Mouse (Mus musculus) brain, embryonic 14.5 days (tissue): ENCODE results near the gene Ube2n. TPM values are rescaled to one million over a fixed set of nuclear protein-coding genes. Genes with fewer than 3 reads are reported as not detected.
A peak's percentile ranks its signal among the peaks of the same experiment; 100 is the strongest.

Experiments
- DNase-seq: peaks from one replicate; pipeline ENCODE4 v3.0.0-alpha.2; 2011; ENCODE audit warnings: low read depth
- CTCF ChIP-seq: fragments of 200-500 bp; IDR thresholded peaks from 2 replicates; pipeline ENCODE4 v1.5.1; 2012; ENCODE audit warnings: inconsistent platforms, mild to moderate bottlenecking, moderate library complexity, borderline replicate concordance; ENCODE audit not compliant: insufficient read depth, insufficient read length; ENCODE audit errors: extremely low read depth
- POLR2A ChIP-seq: fragments of 200-500 bp; IDR thresholded peaks from 2 replicates; pipeline ENCODE4 v1.6.1; 2012; ENCODE audit warnings: mild to moderate bottlenecking, inconsistent platforms, borderline replicate concordance; ENCODE audit not compliant: poor library complexity, insufficient read depth, insufficient read length, severe bottlenecking; ENCODE audit errors: extremely low read depth
- polyA plus RNA-seq: library from polyadenylated mRNA; depleted of rRNA; stranded (reverse); fragments of >200 nt; gene quantifications from 2 replicates; pipeline ENCODE4 v1.2.3, GENCODE M21; 2012; rRNA removed

Ube2n gene
- 231 and 242 TPM in 2 replicates for polyA plus RNA-seq

- TF ChIP-seq POLR2A (peak; percentile 91), CTCF (no peak)
- DNase-seq: peak; percentile 100
These were observed at the start of gene Ube2n for GRCm38 (mm10) chr10:95514656-95515292. Gene Ube2n (plus strand): TSS chr10:95515145.

- TF ChIP-seq POLR2A: no peak
- no peak for TF ChIP-seq CTCF
- no peak for DNase-seq
These were observed 49.5 kb upstream of the Ube2n start for GRCm38 (mm10) chr10:95465485-95465896.

GRCm38 (mm10) chr10:95468894-95469293 is 46.1 kb upstream of the Ube2n start:
- no peak for TF ChIP-seq POLR2A
- no peak for TF ChIP-seq CTCF
- DNase-seq: peak; percentile 15

GRCm38 (mm10) chr10:95471186-95471585 is 43.8 kb upstream of the Ube2n start:
- TF ChIP-seq POLR2A: no peak
- TF ChIP-seq CTCF: no peak
- DNase-seq: no peak

- no peak for DNase-seq
- no peak for TF ChIP-seq POLR2A
- no peak for TF ChIP-seq CTCF
These were observed 42.9 kb upstream of the Ube2n start for GRCm38 (mm10) chr10:95471889-95472547.

GRCm38 (mm10) chr10:95475923-95476322 is 39.0 kb upstream of the Ube2n start:
- TF ChIP-seq CTCF (peak; percentile 99), POLR2A (no peak)

GRCm38 (mm10) chr10:95477516-95477915 is 37.4 kb upstream of the Ube2n start:
- DNase-seq: no peak
- TF ChIP-seq POLR2A (no peak), CTCF (no peak)

More at GRCm38 (mm10) chr10:95475923-95476322, 39.0 kb upstream of the Ube2n start:
- peak; percentile 92 for DNase-seq

GRCm38 (mm10) chr10:95489653-95490052 is 25.3 kb upstream of the Ube2n start:
- no peak for TF ChIP-seq POLR2A
- TF ChIP-seq CTCF: peak; percentile 50; the same call in 1 of the 2 replicates
- DNase-seq: peak; percentile 50

GRCm38 (mm10) chr10:95494268-95494667 is 20.7 kb upstream of the Ube2n start:
- TF ChIP-seq POLR2A: no peak
- TF ChIP-seq CTCF: no peak

GRCm38 (mm10) chr10:95501033-95501432 is 13.9 kb upstream of the Ube2n start:
- TF ChIP-seq CTCF: no peak
- no peak for TF ChIP-seq POLR2A
- peak; percentile 52 for DNase-seq

More at GRCm38 (mm10) chr10:95494268-95494667, 20.7 kb upstream of the Ube2n start:
- no peak for DNase-seq

- peak; percentile 95 for DNase-seq
- TF ChIP-seq CTCF (no peak), POLR2A (peak; percentile 72; the same call in 1 of the 2 replicates)
These were observed 13.4 kb upstream of the Ube2n start, which contains the start of gene Mrpl42 for GRCm38 (mm10) chr10:95501463-95502081. Gene Mrpl42 (minus strand): TSS chr10:95501940.
